Mouse (Mus musculus): ENCODE measurements at regions not wholly inside any gene's neighbourhood (a gene's known extent, or its start where the extent isn't known, plus 50 kb on each side); places are given as distances from the start of the nearest gene placed in this dataset.

GRCm38 (mm10) chr1:127083761-127084308, 121.0 kb upstream of the Mgat5 start:
- TF ChIP-seq POLR2A (IDR thresholded peaks at IDR 0.05; ENCODE audit: low read depth, low read length) (no peak), CTCF (IDR thresholded peaks at IDR 0.05; ENCODE audit: extremely low read depth, insufficient read length, insufficient replicate concordance, low read depth, low read length) (no peak)

Data from small intestine, adult 2 months (tissue).